Mouse (Mus musculus) kidney, postnatal 36 days (tissue): ENCODE measurements around the gene Stx18.

Experiments used
- DNase-seq, 2 experiments: peaks; one replicate each; pipeline ENCODE4 v3.0.0; 2021 to 2022; ENCODE audit warnings: mixed read lengths in 2 of 2

The Stx18 gene

DNA sequence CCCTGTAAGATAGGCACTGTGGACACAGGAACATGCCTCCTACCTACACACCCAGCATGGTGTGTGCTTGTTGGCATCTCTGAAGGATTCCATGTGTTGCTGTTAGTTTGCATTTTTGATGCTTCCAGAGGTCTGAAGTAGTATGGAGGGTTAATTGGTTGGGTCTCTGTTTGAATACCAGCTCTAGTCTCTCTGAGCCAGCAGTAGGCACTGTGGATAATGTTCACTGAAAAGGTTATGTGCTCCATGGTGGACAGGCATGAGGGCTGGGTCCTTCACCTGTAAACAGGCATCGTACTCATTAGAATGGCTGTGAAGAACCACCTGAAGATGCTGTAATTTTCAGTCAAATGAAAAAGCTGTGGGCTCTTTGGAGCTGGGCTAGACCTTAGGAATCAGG, 41.9 kb downstream of the Stx18 start:
- DNase-seq: no peak

DNA sequence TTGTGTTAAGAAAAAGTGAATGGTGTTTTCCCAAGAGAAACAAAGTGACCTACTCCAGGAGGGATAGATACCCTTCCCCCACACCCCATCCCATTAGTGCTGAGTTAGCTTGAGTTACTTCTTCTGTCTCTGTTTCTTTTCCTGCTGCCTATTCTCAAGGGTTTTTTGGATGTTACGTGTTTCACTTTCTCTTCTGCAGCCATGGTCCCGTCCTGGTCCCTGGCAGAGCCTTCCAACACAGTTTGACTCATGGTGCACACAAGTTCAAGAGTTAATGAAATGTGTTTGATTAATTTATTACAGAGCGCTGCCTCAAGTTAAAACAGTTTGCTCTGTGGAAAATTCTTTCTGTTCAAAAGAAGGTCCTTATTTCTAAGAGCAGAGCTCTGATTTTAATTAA, 44.0 kb downstream of the Stx18 start:
- peak; percentile 38 to 59 for DNase-seq

DNA sequence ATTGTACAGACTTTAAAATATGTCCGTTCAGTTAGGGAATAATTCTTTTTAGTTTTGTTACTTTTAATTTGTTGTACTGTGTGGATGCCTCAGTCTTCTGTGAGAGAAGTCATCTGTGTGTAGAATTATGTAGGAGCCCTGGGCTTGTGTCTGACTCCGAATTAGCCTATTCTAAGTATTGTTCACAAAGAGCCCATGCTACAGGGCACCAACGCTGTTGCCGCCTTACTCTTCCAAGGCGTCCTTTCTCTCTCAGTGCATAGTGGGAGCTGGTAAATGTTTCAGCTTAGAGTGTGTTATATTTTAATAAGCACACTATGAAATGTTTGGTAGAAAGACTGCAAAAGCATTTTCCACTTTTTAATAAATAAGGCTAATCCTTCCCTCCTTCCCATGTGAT, 44.8 kb downstream of the Stx18 start:
- DNase-seq: no peak

DNA sequence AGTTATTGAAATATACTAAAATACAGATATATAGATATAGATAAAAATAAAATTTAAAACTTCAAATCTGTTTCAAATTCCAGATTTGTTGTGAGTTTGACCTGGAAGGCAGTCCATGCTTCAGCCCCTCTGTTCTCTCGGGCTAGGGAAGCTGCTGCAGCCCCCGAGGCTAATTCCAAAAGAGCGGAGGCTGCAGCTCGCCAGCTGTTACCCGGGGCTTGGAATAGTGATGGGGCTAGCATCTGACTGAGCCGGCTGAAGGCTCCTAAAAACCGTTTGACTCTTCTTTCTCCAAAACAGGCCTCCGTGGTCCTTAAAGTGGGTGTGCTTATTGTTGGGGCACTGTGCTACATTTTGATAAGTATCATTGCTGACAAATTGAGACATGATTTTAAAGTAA, 46.1 kb downstream of the Stx18 start:
- no peak for DNase-seq

DNA sequence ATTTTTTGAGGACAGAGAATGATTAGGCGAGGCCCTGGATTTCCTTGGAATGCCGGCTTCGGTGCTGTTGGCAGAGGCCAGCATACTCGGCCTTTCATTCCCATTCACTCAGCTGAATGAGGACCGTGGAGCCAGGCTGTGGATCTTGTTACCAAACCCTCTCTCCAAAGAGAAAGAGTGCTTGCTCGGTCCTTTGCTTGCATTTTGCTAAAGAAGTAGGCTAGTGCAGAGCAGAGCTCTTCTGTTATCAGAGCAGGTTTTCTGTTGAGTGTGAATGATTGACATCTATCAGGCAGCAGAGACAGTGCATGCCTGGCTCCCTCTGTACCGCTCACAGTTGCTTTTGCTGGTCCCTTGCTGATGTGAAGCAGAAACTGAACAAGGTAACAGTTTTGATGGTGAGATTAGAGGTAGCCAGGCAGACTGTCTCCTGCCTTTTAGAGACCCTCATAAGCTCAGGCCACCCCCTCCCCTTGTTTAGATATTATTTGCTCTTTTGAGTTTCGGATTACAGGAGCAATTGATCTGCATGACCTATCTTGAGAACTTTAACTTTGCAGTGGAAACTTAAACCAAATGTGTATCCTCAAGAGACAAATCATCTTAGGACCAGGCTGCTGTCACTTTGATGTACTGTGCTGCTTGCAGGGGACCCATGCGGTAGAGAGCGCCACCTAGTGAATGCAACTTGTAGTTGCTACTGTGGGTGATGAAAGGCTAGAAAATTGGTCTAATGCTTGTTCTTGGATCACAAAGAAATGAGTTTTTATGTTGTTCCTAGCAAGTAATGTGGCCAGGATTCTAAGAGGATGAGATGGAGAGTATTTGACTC, 47.2 kb downstream of the Stx18 start:
- peak; percentile 51 to 75 for DNase-seq

DNA sequence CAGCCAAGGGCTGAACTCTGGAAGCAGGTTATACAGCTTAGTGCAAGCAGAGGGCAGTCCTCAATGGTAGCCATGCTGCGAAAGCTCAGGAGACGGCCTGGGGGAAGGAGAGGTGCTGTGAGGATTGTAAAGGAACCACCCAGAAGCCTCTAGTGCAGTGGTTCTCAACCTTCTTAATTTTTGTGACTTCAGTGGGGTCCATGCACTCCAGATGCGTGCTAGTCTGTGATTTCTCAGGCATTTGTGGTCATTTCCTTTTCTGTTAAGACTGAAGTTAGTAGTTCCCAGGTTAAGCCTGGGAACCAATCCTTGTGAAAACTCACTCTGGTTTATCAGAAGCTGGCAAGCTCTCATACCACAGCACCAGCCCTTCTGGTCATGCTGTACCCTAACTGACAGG, 51.6 kb downstream of the Stx18 start:
- DNase-seq: no peak

DNA sequence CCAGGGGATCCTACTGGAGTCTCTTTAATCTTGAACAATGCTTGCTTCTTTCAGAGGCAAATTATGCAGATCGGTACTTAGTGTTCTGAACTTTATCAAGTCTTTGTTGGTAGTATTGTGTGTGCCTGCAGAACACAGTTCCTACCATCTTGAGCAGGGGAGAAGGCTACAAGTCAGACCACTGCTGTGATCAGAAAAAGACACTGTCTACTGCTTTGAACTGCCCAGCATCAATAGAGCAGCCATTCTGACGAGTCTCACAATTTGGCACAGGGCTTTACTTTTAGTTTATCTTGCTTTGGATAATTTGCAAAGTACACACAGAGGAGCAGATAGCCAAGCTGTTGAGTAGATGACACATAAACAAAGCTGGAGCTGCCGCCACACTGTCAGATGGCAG, 52.0 kb downstream of the Stx18 start:
- no peak for DNase-seq

DNA sequence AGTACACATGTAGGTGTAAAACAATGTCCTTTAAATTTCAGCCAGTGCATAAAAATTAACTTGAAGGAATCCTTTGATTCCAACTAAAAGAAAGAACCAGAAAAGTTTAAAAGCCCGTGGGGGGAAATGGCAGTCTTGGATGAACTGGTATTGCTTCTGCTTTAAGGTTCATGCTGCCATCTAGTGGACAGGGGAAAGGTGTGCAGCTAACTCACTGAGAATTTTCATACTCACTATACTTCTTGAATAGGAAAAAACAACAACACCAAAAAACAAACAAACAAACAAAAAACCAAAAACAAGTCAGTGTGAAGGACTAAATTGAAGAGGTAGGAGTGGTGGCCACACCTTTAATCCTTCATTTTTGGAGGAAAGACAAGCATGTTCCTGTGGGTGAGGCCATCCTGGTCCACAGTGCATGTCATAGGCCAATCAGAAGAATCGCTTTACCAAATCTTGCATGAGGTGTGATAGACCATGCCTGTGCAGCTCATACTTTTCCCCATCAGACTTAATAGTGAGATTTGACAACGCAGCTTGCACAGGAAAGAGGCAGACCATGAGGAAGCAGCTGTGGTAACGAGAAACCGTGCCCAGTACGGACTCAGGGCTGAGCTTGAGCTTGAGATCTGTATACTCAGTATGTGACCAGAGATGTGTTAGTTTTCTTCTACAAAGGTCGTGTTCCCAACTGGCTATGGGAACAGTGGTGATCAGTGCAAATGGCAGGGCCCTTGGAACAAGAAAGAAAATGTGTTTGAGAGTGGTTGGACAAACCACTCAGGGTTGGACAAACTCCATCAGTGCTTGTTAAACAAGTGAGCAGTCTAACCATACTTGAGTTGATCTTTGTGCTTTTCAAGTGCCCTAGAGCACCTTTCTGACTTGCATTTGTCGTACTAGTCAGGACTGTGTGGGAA, 52.8 kb downstream of the Stx18 start:
- DNase-seq: peak; percentile 46 to 64

DNA sequence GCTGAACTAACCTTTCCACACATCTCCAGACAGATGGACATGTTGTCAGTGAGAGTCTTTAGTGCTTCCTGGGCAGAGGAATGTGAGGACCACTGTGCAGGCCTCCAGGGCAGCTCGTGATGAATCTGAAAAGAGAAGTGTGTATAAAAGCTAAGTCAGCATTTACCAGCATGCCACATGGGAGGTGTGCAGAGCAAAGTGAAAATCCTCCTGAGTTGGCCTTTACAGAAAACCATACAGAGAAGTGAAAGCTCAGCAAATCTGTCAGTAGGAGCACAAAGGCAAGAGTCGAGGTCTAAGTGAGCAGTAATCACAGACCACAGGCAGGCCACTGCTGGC, 53.4 kb downstream of the Stx18 start:
- no peak for DNase-seq

DNA sequence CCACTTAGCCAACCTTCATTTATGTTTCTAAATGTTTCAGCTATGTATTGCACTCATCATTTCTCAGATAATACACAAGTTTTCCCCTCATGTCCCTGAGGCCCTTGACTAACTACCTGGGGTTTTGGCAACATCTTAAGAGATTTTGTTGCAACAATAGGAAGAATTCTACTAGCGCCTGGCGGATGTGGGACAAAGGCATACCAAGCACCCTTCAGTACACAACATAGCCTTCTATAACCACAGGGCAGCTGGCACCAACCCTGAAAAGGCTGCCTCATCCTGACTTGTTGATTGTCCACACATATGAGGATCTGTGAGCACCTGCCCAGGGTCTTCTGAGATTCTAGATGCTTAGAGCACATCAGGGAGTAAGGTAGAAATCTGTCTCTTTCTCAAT, 55.8 kb downstream of the Stx18 start:
- DNase-seq: no peak

DNA sequence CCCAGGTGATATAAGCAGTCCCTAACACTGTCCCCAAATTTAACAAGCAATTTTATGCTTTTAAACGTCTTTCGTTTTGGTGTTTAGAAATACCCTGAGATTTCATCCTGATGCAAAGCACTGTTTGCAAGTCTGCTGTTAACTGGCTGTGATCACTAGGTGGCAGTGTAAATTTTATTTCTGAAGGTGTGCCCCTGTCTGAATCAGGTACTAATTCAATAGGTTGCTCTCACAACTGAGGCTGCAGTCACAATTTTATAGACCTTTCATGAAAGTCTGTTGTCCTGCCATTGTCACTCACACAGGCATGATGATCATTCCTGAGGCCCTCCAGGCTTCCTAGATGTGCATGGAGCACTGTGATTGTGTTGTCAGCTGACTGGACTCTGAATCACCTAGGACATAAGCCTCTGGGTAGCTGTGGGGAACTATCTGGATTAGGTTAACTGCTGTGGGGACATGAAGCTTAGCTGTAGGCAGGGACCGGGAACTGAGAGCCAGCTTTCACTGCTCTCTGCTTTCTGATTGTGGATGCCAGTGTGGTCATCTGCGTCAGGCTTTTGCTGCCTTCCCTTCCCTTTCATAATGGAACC, 59.1 kb downstream of the Stx18 start:
- DNase-seq: peak; percentile 25 to 31

DNA sequence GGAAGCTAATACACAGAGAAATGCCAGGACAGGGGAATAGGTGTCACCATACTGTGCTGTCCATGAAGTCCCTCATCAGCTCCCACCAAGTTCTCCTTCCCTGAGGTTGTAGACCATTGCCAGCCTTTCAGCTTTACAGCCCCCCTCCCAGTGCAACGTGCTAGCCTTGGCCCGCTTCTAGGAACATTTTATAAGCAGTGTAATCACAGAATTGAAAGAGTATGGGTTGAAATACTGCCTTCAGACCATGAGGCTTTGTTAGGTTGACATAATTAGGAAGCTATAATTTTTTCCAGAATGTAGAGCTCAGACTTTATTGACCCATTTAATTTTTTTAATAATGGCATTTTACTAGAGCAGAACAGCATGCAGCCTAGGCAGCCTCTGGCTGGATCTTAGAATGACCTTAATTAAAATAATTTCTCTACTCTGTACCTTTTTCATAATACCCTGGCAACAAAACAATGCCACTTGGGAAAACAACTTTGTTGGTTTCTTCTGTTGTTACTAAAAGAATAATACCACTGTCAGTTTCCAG, 60.7 kb downstream of the Stx18 start:
- DNase-seq: no peak

DNA sequence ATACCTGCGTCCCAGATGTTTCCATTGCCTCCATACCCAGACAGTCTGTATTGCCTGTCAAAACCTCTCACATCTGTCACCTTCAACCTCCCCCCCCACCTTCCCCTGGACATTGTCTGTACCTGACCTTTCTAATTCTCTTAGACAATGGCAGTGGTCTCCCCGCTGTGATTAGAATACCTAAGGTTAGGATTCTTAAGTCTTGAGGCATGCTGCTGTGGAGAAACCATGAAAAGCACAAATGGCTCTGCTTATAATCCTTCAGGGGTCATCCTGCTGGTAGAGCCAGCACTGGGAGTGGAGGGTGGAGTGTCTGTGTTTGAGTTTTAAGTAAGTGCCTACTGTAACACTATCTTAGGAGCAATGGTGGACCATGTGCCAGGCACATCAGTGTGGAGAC, 64.4 kb downstream of the Stx18 start:
- no peak for DNase-seq

DNA sequence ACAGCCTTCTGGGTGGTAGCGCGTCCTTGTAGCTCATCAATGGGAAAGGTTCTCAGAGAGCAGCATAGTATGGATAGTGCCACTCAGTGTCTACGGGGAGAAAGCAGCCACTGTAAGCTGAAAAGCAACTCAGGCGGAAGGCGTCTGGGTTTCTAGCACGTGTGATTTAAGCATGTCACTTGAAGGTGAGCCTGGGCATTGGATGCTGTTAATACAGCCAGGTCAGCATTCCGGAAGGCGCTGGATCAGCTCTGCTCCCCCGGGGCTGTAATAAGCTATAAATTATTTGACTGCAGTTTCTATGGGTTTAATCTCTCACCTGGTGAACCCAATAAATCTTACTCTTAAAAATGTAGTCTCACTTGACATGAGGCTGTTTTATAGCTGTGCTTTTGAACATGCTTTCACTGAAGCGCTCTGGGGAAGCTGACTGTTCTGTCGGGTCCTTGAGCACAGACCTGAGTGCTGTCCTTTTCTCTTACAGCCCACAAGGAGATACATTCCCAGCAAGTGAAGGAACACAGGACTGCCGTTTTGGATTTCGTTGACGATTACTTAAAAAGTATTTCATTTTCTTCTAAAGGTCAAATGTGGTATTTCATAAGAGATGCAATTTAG, 67.6 kb downstream of the Stx18 start:
- peak in 1 of 2 experiments; percentile 27 for DNase-seq

DNA sequence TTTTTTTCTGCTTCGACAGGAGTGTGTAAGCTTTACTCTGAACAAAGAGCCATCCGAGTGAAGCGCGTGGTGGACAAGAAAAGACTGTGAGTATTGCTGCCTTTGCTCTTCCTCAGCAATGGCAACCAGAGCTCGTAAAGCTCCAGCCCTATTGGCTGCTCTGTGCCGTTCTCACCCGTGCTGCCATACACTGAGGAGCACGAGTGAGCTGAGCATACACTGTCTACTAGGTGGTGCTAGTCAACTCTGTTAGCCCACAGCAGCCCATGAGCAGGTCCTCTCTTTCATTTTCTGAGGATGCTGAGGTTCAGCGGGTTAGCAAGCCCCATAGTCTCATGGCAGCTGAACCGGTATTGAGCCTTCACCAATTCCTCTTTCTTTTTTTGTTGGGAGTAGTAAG, 68.3 kb downstream of the Stx18 start:
- DNase-seq: no peak

DNA sequence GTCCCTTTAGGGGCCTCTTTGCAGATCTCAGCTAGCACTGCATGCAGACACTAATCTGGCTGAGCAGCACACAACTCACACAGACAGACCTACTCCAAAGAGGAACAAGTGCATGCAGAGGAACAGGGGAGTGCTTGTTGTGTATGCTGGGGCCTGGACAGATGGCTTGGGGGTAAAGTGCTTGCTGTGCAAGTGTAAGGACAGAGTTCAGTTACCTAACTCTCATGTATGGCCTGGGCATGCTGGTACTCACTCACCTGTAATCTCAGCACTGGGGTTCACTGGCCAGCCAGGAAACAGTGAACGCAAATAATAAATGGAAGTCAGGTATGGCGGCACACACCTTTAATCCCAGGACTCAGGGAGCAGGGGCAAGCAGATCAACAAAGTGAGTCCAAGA, 76.0 kb downstream of the Stx18 start:
- DNase-seq: peak in 1 of 2 experiments; percentile 36

DNA sequence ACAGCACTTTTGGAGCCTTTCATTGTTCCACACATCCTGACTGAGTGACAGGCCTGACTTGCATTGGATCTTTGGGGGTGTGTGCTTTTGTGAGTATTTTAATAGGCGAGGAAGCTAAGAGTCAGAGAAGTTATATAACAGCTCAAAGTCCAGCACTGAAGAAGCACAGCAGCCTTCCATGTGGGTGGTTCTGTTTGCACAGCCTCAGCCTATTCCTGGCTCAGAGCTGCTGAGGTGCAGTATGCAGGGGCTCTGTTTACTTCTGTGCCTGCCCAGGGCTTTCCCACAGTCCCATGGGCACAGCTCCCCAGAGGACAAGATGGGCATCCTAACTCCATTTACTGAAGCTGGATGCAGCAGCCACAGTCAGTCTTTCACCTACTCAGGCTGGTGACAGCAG, 78.5 kb downstream of the Stx18 start:
- peak; percentile 55 to 82 for DNase-seq

DNA sequence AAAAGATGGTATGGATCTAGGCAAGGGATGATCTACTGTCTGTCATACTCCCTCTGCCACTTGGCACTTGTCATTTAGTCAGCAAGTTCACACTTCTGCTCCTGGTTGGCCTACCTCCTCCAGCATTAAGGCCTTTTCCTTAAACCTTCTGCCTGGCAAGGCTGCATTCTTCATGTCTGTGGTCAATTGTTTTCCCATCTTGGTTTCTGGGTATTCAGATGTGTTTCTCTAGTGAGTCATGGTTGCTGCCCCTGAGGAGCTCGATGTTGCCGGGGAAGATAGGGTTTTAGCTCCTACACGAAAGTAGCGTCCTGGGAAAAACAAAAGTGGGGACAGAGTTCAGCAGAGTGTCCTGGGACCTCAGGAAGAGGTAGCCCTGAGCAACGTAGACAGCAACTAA, 80.7 kb downstream of the Stx18 start:
- no peak for DNase-seq

DNA sequence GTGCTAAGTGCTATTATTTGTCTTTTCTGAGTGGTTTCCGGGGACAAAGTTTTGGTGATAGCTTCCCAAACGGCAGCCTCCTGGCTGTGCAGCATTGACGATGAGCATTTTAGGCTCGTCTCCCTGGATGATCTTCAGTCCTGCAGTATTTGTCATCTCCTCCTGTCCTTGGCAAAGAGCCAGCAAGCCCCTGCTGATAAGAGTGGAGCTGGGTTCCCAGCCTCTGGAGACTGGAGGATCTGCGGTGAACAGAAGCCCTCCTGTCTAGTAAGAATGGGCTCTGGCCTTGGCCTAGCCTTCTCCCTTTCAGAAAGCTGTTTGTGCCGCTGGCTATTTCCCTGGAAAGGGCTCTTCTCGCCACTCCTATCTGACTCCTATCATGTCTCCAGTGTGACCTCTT, 83.2 kb downstream of the Stx18 start:
- DNase-seq: no peak

DNA sequence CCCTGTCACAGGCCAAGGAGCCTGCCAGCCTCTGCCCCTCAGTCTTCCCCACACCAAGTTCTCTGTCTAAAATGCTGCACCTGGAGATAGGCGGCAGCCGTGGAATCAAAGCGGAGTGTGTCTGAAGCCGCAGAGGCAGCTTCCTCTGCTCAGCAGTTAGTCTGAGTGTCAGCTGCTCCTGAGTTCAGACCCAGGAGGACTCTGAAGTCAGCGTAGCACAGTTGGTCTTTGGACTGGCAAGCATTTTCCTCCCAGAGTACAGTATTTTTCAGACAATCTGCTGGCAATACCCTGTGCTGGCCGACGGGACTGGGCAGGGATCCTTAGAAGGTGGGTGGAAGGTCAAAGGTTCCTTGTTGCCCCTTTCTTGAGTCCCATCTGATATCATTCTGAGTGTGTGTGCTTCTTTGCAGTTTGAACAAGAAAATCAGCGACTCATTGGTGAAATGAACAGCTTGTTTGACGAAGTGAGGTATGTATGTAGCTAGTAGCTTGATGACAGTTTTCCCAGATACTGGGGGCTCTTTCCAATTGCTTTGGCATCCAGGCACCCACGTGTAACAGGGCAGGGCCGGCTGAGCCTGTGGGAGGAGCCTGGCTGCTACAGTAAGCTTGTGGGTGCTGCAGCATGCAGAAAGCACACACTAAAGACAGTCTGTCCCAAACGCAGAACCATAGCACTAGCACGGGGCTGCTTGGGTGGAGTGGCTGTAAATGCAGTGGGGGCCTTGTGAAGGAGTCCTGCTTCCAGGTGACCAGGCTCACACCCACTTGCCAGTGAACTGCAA, 88.2 kb downstream of the Stx18 start:
- DNase-seq: peak; percentile 56 to 71

DNA sequence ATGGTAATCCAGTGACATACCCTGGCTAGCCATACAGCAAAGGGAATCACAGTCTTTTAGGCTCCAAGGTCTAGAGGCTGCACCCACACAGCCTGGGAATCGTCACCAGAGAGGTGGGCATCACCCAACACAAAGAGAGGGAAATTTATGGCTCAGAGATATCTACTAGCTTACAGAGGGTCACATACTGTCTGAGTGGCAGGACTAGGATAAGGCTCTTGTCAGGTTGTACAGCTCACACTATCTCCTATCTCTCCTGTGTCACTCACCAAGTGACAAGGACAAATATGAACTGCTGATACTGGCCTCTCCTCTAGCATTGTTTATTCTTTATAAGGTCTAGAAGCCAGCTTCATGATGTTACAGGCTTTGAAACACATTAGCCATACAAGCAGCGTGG, 90.8 kb downstream of the Stx18 start:
- DNase-seq: no peak

DNA sequence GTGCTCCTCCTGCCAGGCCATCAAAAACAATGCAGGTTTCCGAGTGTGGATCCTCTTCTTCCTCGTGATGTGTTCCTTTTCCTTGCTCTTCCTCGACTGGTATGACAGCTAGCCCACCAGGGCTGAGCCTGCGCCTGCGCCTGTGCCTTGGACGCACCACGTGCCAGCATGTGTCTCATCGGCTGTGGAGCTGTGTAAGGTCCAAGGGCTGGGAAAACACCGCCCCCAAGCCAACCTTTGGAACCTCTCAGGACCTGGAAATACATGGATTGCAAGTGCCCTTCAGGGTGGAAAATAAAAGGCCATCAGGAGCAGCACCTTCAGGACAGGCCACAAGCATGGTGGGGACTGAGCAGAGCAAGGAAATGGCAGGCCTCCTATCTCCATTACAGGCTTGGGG, 97.7 kb downstream of the Stx18 start:
- peak; percentile 75 to 80 for DNase-seq
